Mouse (Mus musculus) megakaryocyte progenitor cell, adult 5-6 weeks (primary cell): ENCODE data around the gene Slc23a3. TPM values are rescaled to one million over a fixed set of nuclear protein-coding genes. Genes with fewer than 3 reads are reported as not detected.
A peak's percentile ranks its signal among the peaks of the same experiment; 100 is the strongest.

Experiments
- ATAC-seq: replicated peaks from 2 replicates; pipeline ENCODE4 v1.8.0; 2016; ENCODE audit warnings: mild to moderate bottlenecking, moderate TSS enrichment, inconsistent platforms; ENCODE audit not compliant: poor library complexity
- total RNA-seq, 2 experiments: library from RNA; stranded (forward) in 1 of 2; stranded (reverse) in 1 of 2; fragments of 157-497, 149-512 nt in 1 of 2; fragments of 200-1000 nt in 1 of 2; gene quantifications; 2 replicates each; pipeline versions ENCODE4 v1.2.3 to v1.2.4; 2015 to 2017

Gene Slc23a3
- total RNA-seq (2015) = 0.15 and 0.44 TPM in 2 replicates
- total RNA-seq (2017) = not detected in 2 replicates

- no peak for ATAC-seq
Measured at GRCm38 (mm10) chr1:75133421-75134207, at the start of gene Slc23a3. Gene Slc23a3, minus strand, starts transcription at chr1:75133890.

DNA sequence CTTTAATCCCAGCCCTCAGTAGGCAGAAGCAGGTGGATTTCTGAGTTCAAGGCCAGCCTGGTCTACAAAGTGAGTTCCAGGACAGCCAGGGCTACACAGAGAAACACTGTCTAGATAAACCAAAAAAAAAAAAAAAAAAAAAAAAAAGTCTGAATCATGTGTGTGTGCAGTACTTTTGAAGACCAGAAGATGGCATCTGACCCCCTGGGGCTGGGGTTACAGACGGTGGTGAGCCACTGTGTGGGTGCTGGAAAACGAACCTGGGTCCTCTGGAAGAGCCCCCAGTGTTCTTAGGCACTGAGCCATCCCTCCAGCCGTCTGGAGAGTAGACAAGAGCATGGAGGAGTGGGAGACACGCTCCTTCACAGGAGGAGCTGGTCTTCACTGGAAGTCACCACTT lies 48.5 kb upstream of the Slc23a3 start:
- no peak for ATAC-seq

DNA sequence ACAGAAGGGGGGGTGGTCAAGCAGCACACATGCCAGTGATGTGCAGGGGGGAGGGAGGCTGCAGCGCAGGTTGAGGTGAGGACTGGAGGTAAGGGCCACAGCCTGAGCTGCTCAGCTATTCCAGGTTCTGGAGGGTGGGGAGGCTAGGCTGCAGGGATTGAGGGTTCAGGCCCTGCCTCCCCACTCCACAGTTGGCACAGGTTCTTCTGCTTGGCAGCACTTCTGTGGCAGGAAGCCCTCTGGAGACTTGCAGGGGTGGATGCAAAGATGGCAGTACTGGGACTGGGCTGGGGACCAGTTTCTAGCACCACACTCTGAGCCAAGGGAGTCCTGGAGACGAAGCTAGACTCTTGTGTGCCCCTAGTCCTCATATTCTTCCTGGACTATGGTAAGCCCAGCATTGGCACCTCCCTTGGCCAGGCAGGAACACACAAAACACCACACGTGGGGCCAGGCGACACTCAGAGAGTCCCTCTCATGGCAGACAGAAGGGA lies 47.7 kb upstream of the Slc23a3 start:
- no peak for ATAC-seq

- ATAC-seq = no peak
Measured at GRCm38 (mm10) chr1:75180741-75181140, 47.1 kb upstream of the Slc23a3 start.

- peak; percentile 85 for ATAC-seq
Measured at GRCm38 (mm10) chr1:75180105-75180590, 46.5 kb upstream of the Slc23a3 start, which contains the start of gene Abcb6. Gene Abcb6, minus strand, starts transcription at chr1:75180392.

- ATAC-seq = peak; percentile 71
Measured at GRCm38 (mm10) chr1:75179334-75180104, 45.8 kb upstream of the Slc23a3 start.

- peak; percentile 92 for ATAC-seq
Measured at GRCm38 (mm10) chr1:75168472-75169464, 35.1 kb upstream of the Slc23a3 start, which contains the start of gene Zfand2b. Gene Zfand2b, plus strand, starts transcription at chr1:75168646.

- ATAC-seq = no peak; the same call in 1 of the 2 replicates
Measured at GRCm38 (mm10) chr1:75168093-75168471, 34.4 kb upstream of the Slc23a3 start.

DNA sequence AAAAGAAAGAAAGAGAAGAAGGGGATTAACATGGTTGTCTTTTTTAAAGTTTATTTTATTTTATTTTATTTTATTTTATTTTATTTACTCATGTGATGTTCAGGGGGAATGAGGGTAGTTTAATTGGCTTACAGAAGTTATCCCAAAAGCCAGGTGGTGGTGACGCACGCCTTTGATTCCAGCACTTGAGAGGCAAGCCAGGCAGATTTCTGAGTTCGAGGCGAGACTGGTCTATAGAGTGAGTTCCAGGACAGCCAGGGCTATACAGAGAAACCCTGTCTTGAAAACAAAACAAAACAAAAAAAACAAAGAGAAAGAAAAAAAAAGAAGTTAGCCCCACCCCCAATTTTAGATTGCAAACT lies 26.5 kb upstream of the Slc23a3 start:
- no peak for ATAC-seq

DNA sequence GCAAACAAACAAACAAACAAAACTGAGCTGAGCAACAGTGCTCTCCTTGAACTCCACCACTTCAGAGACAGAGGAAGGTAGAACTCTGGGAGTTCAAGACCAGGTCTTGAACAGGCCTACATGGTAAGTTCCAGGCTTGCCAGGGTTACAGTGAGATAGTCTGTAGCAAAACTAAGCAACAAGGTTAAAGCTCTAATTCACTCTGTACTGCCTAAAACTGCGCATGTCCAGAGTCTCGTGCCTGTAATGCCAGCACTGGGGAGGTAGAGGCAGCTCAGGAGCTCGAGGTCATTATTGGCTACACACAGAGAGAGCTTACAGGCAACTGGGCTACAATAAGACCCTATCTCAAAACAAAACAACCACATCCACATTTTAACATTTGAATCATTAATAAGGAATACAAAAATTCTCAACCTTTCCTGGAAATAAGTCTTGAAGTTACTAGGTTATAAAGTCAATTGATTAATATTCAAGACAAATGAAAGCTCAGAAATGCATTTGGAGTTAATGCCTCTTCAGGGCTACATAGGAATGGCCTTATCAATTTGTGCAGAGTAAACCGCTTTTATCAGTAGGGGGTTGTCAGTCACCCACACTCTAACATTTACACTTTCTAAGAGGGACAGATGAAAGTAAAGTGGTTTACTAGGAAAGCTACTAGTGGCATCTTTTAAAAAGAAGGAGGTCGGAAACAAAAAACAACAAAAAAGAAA lies 26.0 kb upstream of the Slc23a3 start:
- peak; percentile 80 for ATAC-seq

DNA sequence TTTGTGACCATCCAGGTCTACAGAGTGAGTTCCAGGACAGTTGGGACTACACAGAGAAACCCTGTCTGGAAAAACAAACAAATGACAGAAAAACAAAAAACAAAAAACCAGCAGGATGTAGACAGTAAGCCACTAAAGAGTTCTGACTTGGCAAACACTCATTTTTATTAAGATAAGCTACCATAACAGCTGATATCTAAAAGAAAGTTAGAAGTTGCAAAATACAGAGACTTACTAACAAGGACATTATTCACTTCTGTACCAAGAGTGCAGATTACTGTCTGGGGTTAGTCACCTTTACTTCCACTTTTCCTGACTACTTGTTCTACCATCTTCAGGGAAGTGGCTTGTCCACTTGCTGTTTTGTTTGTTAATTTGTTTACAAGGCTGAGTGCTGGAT lies 25.3 kb upstream of the Slc23a3 start:
- ATAC-seq = 0 out of 2 replicates have a peak, but pooled peaks have one; percentile 22

- peak; percentile 60 for ATAC-seq
Measured at GRCm38 (mm10) chr1:75155837-75156236, 22.1 kb upstream of the Slc23a3 start.

DNA sequence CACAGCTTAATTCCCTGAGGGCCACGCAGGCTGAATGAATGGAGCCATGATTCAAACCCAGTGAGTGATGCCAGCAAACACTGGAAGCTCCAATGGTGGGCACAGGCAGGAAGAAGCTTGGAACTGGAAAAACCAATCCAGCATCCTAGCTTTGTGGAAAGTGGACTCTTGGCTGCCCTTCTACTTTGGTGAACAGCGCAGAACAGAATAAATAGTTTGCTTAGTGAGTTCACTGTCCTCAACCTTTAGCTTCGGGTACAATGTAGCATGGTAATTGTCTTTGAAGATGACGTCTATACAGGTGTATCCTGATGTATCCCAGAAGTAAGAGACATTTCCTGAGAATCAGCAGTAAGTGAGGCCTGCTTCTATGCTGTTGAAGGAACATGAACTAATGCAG lies 15.0 kb upstream of the Slc23a3 start:
- ATAC-seq = no peak

DNA sequence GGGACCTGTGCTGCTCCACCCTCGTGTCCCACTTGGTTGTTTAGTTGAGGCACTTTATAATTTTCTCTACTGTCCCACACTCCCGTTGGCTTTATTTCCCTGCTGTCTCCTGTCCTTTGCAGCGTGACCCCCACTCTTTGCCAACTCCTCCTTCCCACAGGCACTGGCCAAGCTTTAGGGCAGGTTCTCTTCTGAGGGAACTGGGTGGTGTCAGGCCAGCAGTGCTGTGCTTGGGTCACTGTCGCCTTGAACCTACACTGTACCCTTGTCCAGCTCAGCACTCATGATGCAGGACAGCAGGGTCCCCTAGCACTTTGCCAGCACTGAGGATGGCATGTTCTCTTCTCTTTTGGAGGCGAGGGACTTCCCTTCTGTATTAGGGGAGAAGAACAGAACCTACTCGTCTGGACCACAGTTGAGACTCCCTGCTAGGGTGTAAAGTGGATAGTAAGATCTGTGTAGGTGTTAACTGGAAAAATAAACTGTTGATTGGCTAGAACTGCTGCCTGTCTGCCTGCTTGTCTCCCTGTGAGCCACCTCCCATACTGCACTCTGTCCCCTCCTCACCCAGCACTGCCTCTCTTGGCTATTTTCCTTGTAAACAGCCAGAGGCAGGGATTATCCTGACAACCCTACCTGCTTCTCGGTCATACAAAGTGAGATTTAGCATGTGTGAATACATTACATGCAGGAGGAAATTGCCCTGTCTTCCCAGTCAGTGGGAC lies 13.9 kb upstream of the Slc23a3 start:
- no peak for ATAC-seq

GRCm38 (mm10) chr1:75145589-75145988 lies 11.9 kb upstream of the Slc23a3 start:
- ATAC-seq = peak; percentile 23

DNA sequence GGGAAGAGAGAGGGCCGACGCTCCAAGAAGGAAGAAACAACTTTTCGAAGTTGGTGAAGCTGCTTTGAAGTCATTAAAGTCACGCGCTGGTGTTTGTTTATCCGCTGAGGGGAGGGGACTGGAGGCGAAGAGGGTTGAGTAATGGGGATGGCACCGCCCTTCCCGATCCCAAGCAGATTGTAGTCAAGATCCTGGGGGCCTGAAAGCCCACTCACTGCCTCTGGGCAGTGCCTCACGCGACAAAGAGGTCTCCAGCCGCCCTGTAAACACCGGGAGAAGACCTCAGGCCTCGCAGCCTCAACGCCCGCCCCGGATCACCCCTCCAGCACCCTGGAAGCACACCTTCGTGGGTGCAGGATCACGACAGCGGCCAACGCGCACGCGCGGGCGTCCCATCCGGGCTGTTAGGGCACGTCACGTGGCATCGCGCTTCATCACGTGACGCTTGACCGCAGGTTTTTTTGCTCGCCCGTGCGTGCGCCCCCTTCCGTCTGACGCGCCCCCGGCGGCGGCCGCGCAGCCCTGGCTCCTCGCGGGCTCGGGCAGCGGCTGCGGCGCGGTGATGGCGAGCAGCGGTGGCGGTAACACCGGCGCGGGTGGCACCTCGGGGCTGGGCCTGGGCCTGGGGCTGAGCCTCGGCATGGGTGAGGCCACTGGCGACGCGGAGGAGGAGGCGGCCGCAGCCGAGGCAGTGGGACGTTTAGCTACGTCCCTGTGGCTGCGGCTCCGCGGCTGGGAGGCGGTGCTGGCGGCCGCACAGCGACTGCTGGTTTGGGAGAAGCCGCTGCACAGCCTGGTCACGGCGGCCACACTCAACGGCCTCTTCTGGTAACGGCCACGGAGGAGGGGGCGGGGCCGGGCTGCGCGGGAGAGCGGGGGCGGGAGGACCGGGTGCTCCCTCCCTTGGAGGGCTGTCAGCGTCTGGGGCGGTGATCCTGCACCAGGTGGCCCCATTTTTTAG lies 8.9 kb upstream of the Slc23a3 start, which contains the start of the genes Cnppd1 and Retreg2:
Gene Cnppd1 (minus strand): TSS at position 411 of the 961 bp plus-strand sequence.
Gene Retreg2 (plus strand): TSS at position 478 of the 961 bp plus-strand sequence.
- ATAC-seq = peak; percentile 50

GRCm38 (mm10) chr1:75141486-75142190 lies 7.9 kb upstream of the Slc23a3 start:
- peak; percentile 38 for ATAC-seq
